8 mouse cellular contexts compared by ENCODE assay signal in the genomic region with DNA sequence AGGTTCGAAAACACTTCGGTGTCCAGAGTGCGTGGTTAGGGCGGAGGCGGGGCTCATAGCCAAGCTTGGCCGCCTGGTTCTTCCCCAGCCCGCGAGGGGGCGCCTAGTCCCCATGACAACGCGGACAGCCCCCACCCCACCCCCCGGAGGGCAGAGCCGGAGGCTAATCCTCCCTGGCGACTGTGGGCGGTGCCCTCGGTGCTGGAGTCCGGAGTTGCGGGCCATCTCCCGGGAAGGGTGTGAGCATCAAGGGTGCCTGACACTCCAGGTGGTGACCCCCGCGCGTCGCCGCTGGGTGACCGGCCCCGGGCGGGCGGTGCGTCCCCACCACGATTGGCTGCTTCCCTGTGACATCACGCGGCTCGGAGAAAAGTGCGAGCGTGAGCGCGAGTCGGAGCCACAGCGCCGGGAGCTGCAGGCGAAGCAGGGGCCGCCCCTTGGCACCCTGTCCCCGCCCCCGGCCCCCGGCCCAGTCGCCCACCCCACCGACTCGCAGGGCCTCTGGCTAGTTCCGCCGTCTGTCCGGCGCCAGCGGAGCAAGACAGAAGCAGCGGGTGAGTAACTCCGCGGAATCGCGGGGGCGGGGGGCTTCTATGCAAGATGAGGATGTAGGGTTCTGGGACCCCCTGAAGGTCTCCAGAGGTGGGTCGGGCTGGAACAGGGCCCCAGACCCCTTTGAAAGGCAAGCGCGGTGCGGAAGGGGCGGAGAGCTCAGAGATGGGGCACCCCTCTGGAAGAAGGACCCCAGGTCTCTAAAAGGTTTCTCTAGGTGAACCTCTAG. TPM values are rescaled to one million over a fixed set of nuclear protein-coding genes. Genes with fewer than 3 reads are reported as not detected.
DNase-seq lines count a peak whose midpoint lies in the region; ATAC-seq and TF ChIP-seq lines count a peak whose summit lies in the region.

No protein-coding gene starts in this region.

- DNase-seq in heart, adult 2 months, result peak in 1 of 2 experiments; percentile 50
- no peak for DNase-seq in heart, postnatal 25 days (ENCODE audit: low spot score)
- peak; percentile 84 for DNase-seq in embryo, embryonic 10.5 days (ENCODE audit: low spot score)
- peak; percentile 53 to 73 for DNase-seq in kidney, postnatal 25 days

- no peak overlapping the region for H3K27ac ChIP-seq in heart, adult 2 months
- H3K27ac ChIP-seq in heart, embryonic 15.5 days, result no peak overlapping the region
- H3K27ac ChIP-seq in liver, embryonic 15.5 days (replicated peaks), result no peak overlapping the region
- no peak overlapping the region for H3K27ac ChIP-seq in neural tube, embryonic 15.5 days (replicated peaks)

- WGBS in heart, adult 2 months, result under 1% methylated on average over 64 of the region's 64 CpGs
- under 1% methylated on average over 64 of the region's 64 CpGs for WGBS in heart, embryonic 15.5 days
- under 1% methylated on average over 64 of the region's 64 CpGs for WGBS in liver, embryonic 15.5 days (ENCODE audit: insufficient replicate concordance)
- 1% methylated on average over 64 of the region's 64 CpGs for WGBS in neural tube, embryonic 15.5 days

- H3K36me3 ChIP-seq in heart, adult 2 months (ENCODE audit: control insufficient read depth, insufficient read depth, low read length), result no peaks in the 10 kb centered on the region
- peaks cover 14% of the 10 kb centered on the region for H3K36me3 ChIP-seq in heart, embryonic 15.5 days
- peaks cover 14% of the 10 kb centered on the region for H3K36me3 ChIP-seq in liver, embryonic 15.5 days (replicated peaks)
- H3K36me3 ChIP-seq in neural tube, embryonic 15.5 days, result peaks cover 24% of the 10 kb centered on the region

- no peak for TF ChIP-seq EP300 in heart, adult 2 months (IDR thresholded peaks at IDR 0.05; ENCODE audit: insufficient read depth, low read depth, low read length)

- peaks cover 2% of the 10 kb centered on the region for H3K4me1 ChIP-seq in heart, adult 2 months (ENCODE audit: control insufficient read depth, insufficient read depth, low read length)
- H3K4me1 ChIP-seq in heart, embryonic 15.5 days (replicated peaks), result peaks cover 28% of the 10 kb centered on the region
- peaks cover 37% of the 10 kb centered on the region for H3K4me1 ChIP-seq in liver, embryonic 15.5 days (replicated peaks)
- H3K4me1 ChIP-seq in neural tube, embryonic 15.5 days, result peaks cover 32% of the 10 kb centered on the region

- peak overlapping the region; percentile 44 for H3K4me3 ChIP-seq in heart, adult 2 months
- H3K4me3 ChIP-seq in heart, embryonic 15.5 days, result peak overlapping the region; percentile 59
- peak overlapping the region; percentile 52 for H3K4me3 ChIP-seq in liver, embryonic 15.5 days (replicated peaks)
- H3K4me3 ChIP-seq in neural tube, embryonic 15.5 days (replicated peaks), result peak overlapping the region; percentile 69

- H3K9ac ChIP-seq in heart, adult 2 months (ENCODE audit: low read depth, low read length), result no peak overlapping the region; the same call in 1 of the 2 replicates
- peak overlapping the region; percentile 21 for H3K9ac ChIP-seq in heart, embryonic 15.5 days
- H3K9ac ChIP-seq in liver, embryonic 15.5 days, result no peak overlapping the region
- peak overlapping the region; percentile 55 for H3K9ac ChIP-seq in neural tube, embryonic 15.5 days (replicated peaks)

- no peaks in the 10 kb centered on the region for H3K9me3 ChIP-seq in heart, embryonic 15.5 days (replicated peaks)
- no peaks in the 10 kb centered on the region for H3K9me3 ChIP-seq in liver, embryonic 15.5 days (replicated peaks)
- no peaks in the 10 kb centered on the region for H3K9me3 ChIP-seq in neural tube, embryonic 15.5 days (replicated peaks)

- H3K4me2 ChIP-seq in heart, embryonic 15.5 days, result peak overlapping the region; percentile 93
- H3K4me2 ChIP-seq in liver, embryonic 15.5 days, result peak overlapping the region; percentile 80
- peak overlapping the region; percentile 93 for H3K4me2 ChIP-seq in neural tube, embryonic 15.5 days

- ATAC-seq in heart, embryonic 15.5 days (replicated peaks; ENCODE audit: insufficient number of reproducible peaks, insufficient read depth, low FRiP score, low read depth), result peak; percentile 56
- ATAC-seq in liver, embryonic 15.5 days (ENCODE audit: insufficient read depth), result peak; percentile 23; the same call in 1 of the 2 replicates
- ATAC-seq in neural tube, embryonic 15.5 days (ENCODE audit: low FRiP score), result peak; percentile 75
- ATAC-seq in inflammation-experienced regulatory T-cells, adult 6 months, result no peak

- no peak for TF ChIP-seq POLR2A in heart, adult 2 months (IDR thresholded peaks at IDR 0.05; ENCODE audit: insufficient read depth, low read depth, low read length)

- intact Hi-C loops in heart, adult 2 months (cut with DNase I), result loop anchor here (10.0 kb wide), 1 partner anchor 317 kb away; no protein-coding TSS in a partner anchor
- intact Hi-C loops in heart, postnatal 25 days (cut with DNase I), result loop anchor here (10.0 kb wide), 1 partner anchor 317 kb away; no protein-coding TSS in a partner anchor

- H3K79me2 ChIP-seq in heart, adult 2 months (replicated peaks; ENCODE audit: control insufficient read depth, insufficient read depth, low read length), result no peaks in the 10 kb centered on the region

- peaks cover 13% of the 10 kb centered on the region for H3K27me3 ChIP-seq in heart, adult 2 months (ENCODE audit: control insufficient read depth, insufficient read depth, low read length)
- H3K27me3 ChIP-seq in heart, embryonic 15.5 days, result peaks cover 52% of the 10 kb centered on the region
- H3K27me3 ChIP-seq in liver, embryonic 15.5 days, result peaks cover 75% of the 10 kb centered on the region
- H3K27me3 ChIP-seq in neural tube, embryonic 15.5 days (replicated peaks), result peaks cover 53% of the 10 kb centered on the region

- peak; percentile 63 for TF ChIP-seq CTCF in heart, adult 2 months (IDR thresholded peaks at IDR 0.05)

RNA-seq across cellular contexts. Expression of gene Chrm4, which starts 5.1 kb away (rescaled TPM):
- not detected for total RNA-seq in heart, adult 2 months (2021)
- 0.14 and 0.29 TPM in 2 replicates for polyA plus RNA-seq in heart, adult 2 months (2012; rRNA removed)
- not detected for total RNA-seq in heart, postnatal 25 days (2021)
- not detected in 2 replicates for polyA plus RNA-seq in heart, embryonic 15.5 days (2015; fragmentation: Nextera tagmentation; extraction: Ambion mirVana)
- 0.13 TPM in 1 of 2 replicates, not detected in the other for polyA plus RNA-seq in liver, embryonic 15.5 days (2015; fragmentation: Nextera tagmentation; extraction: Ambion mirVana)
- 1.4 and 1.5 TPM in 2 replicates for polyA plus RNA-seq in neural tube, embryonic 15.5 days (2015; fragmentation: Nextera tagmentation; extraction: Ambion mirVana)
- polyA plus RNA-seq in inflammation-experienced regulatory T-cells, adult 6 months (2017; shearing (Covaris generic)), result 1 to 10 TPM in 1 of 3 experiments, under 1 TPM in 1, not detected in 1; 0.23 to 1.9 TPM

RNA-seq across cellular contexts. Expression of gene Mdk, which starts 10.1 kb away (rescaled TPM):
- 1 to 10 TPM; 2.5 to 2.8 TPM for total RNA-seq in heart, adult 2 months (2021)
- polyA plus RNA-seq in heart, adult 2 months (2012; rRNA removed), result 4.1 and 5.4 TPM in 2 replicates
- total RNA-seq in heart, postnatal 25 days (2021), result 1 to 10 TPM; 4.4 TPM
- 293 and 372 TPM in 2 replicates for polyA plus RNA-seq in heart, embryonic 15.5 days (2015; fragmentation: Nextera tagmentation; extraction: Ambion mirVana)
- 15.2 and 17.1 TPM in 2 replicates for polyA plus RNA-seq in liver, embryonic 15.5 days (2015; fragmentation: Nextera tagmentation; extraction: Ambion mirVana)
- 161 and 243 TPM in 2 replicates for polyA plus RNA-seq in neural tube, embryonic 15.5 days (2015; fragmentation: Nextera tagmentation; extraction: Ambion mirVana)
- 1 to 10 TPM; 1.5 to 2.2 (median 1.5) TPM for polyA plus RNA-seq in inflammation-experienced regulatory T-cells, adult 6 months (2017; shearing (Covaris generic))

RNA-seq across cellular contexts. Expression of gene Gm9821, which starts 23.5 kb away (rescaled TPM):
- total RNA-seq in heart, adult 2 months (2021), result not detected
- polyA plus RNA-seq in heart, adult 2 months (2012; rRNA removed), result not detected in 2 replicates
- not detected for total RNA-seq in heart, postnatal 25 days (2021)
- polyA plus RNA-seq in heart, embryonic 15.5 days (2015; fragmentation: Nextera tagmentation; extraction: Ambion mirVana), result 1.7 and 2.2 TPM in 2 replicates
- 0.89 and 1.1 TPM in 2 replicates for polyA plus RNA-seq in liver, embryonic 15.5 days (2015; fragmentation: Nextera tagmentation; extraction: Ambion mirVana)
- polyA plus RNA-seq in neural tube, embryonic 15.5 days (2015; fragmentation: Nextera tagmentation; extraction: Ambion mirVana), result 0.24 and 0.57 TPM in 2 replicates
- 1 to 10 TPM in 1 of 3 experiments, under 1 TPM in 2; 0.78 to 1.8 (median 0.83) TPM for polyA plus RNA-seq in inflammation-experienced regulatory T-cells, adult 6 months (2017; shearing (Covaris generic))

RNA-seq across cellular contexts. Expression of gene Dgkz, which starts 53.7 kb away (rescaled TPM):
- total RNA-seq in heart, adult 2 months (2021), result 10 to 100 TPM; 35.5 to 37.5 TPM
- polyA plus RNA-seq in heart, adult 2 months (2012; rRNA removed), result 102 and 118 TPM in 2 replicates
- total RNA-seq in heart, postnatal 25 days (2021), result 10 to 100 TPM; 37.7 to 46.9 TPM
- polyA plus RNA-seq in heart, embryonic 15.5 days (2015; fragmentation: Nextera tagmentation; extraction: Ambion mirVana), result 26.6 and 48.2 TPM in 2 replicates
- polyA plus RNA-seq in liver, embryonic 15.5 days (2015; fragmentation: Nextera tagmentation; extraction: Ambion mirVana), result 21.2 and 26.6 TPM in 2 replicates
- polyA plus RNA-seq in neural tube, embryonic 15.5 days (2015; fragmentation: Nextera tagmentation; extraction: Ambion mirVana), result 34.8 and 45.9 TPM in 2 replicates
- 100 to 1,000 TPM in 2 of 3 experiments, 10 to 100 TPM in 1; 89.4 to 181 (median 130) TPM for polyA plus RNA-seq in inflammation-experienced regulatory T-cells, adult 6 months (2017; shearing (Covaris generic))

Comparison
In these comparisons a context has a peak if more than half of its experiments do, and no peak if none do; other contexts are left out.
1. H3K9ac ChIP-seq: peak in heart, embryonic 15.5 days (single experiment) and neural tube, embryonic 15.5 days (single experiment); none in heart, adult 2 months (single experiment) and liver, embryonic 15.5 days (single experiment).
2. Peak in every context shown above with its lines, with median percentiles within 50 percentile points of each other: H3K4me3 ChIP-seq and H3K4me2 ChIP-seq.